Mouse (Mus musculus) intestine, postnatal 0 days (tissue): Measurements from ENCODE around the gene Rpl3l. TPM values are rescaled to one million over a fixed set of nuclear protein-coding genes. Genes with fewer than 3 reads are reported as not detected.

Experiments used
- ATAC-seq: fragments of 200-750 bp; cut with Nextera tagmentation; 2 replicates; pipeline ENCODE4 v1.8.0; 2017; ENCODE audit warnings: mild to moderate bottlenecking, moderate TSS enrichment, moderate library complexity
- H3K27ac ChIP-seq: fragments of 300-500 bp; sonication (generic); 2 replicates; pipeline ENCODE4 v1.5.1; 2014; ENCODE audit warnings: mild to moderate bottlenecking, low read depth, low read length, moderate library complexity
- H3K27me3 ChIP-seq: fragments of 300-500 bp; sonication (generic); replicated peaks from 2 replicates; pipeline ENCODE4 v1.6.1; 2014; ENCODE audit warnings: low read length, mixed read lengths; ENCODE audit not compliant: control insufficient read depth, insufficient read depth
- H3K36me3 ChIP-seq: fragments of 300-500 bp; sonication (generic); 2 replicates; pipeline ENCODE4 v1.6.1; 2014; ENCODE audit warnings: mild to moderate bottlenecking, moderate library complexity; ENCODE audit not compliant: control insufficient read depth, insufficient read depth
- H3K4me1 ChIP-seq: fragments of 300-500 bp; sonication (generic); replicated peaks from 2 replicates; pipeline ENCODE4 v1.6.1; 2014; ENCODE audit warnings: antibody characterized with exemption, low read length, mixed read lengths; ENCODE audit not compliant: control insufficient read depth, insufficient read depth
- H3K4me2 ChIP-seq: fragments of 300-500 bp; sonication (generic); replicated peaks from 2 replicates; pipeline ENCODE4 v1.6.1; 2014; ENCODE audit warnings: low read depth, mild to moderate bottlenecking, moderate library complexity
- H3K4me3 ChIP-seq: fragments of 300-500 bp; sonication (generic); 2 replicates; pipeline ENCODE4 v1.5.1; 2014; ENCODE audit warnings: low read depth, low read length
- H3K9ac ChIP-seq: fragments of 300-500 bp; sonication (generic); 2 replicates; pipeline ENCODE4 v1.6.1; 2014; ENCODE audit warnings: mild to moderate bottlenecking, low read depth, low read length
- H3K9me3 ChIP-seq: fragments of 300-500 bp; sonication (generic); 2 replicates; pipeline ENCODE4 v1.6.1; 2016; ENCODE audit warnings: mixed run types; ENCODE audit not compliant: control insufficient read depth
- CTCF ChIP-seq: sonication (generic); IDR thresholded peaks from 2 replicates; pipeline ENCODE4 v1.5.1; 2016; ENCODE audit warnings: low read depth, mild to moderate bottlenecking, control low read depth, antibody characterized with exemption, moderate library complexity
- WGBS: fragments of 180-500 bp; shearing (Covaris S2); extraction: QIAGEN DNeasy Blood & Tissue Kit; methylation state at CpG from one replicate; pipeline ENCODE4 v1.1.7; 2014; 5-methylcytosine and 5-hydroxymethylcytosine counted together
- polyA plus RNA-seq: library from polyadenylated mRNA; unstranded; fragments of >200 nt; fragmentation: Nextera tagmentation; extraction: Ambion mirVana; gene quantifications from 2 replicates; pipeline ENCODE4 v1.2.1, GENCODE M21; 2015

Rpl3l gene
- polyA plus RNA-seq, 1 experiment from 2014 or later = not detected

- H3K9ac ChIP-seq = peak overlapping the region; percentile 81
- peaks cover 3% of the 10 kb centered on the region; the same call in 1 of the 2 replicates for H3K27me3 ChIP-seq
- peaks cover 11% of the 10 kb centered on the region for H3K36me3 ChIP-seq
- ATAC-seq = no peak
- H3K4me1 ChIP-seq = 0 out of 2 replicates have a peak, but pooled peaks cover 3% of the 10 kb centered on the region
- TF ChIP-seq CTCF = no peak
- under 1% methylated on average over 12 of the region's 12 CpGs for WGBS
- peak overlapping the region; percentile 82; the same call in 1 of the 2 replicates for H3K27ac ChIP-seq
- H3K4me3 ChIP-seq = peak overlapping the region; percentile 82
- H3K4me2 ChIP-seq = peak overlapping the region; percentile 82
- no peaks in the 10 kb centered on the region for H3K9me3 ChIP-seq
These were observed 4.3 kb upstream of the Rpl3l start for GRCm38 (mm10) chr17:24723122-24723880.

- 0 out of 2 replicates have a peak, but pooled peaks cover 3% of the 10 kb centered on the region for H3K4me1 ChIP-seq
- ATAC-seq = peak; percentile 4; the same call in 1 of the 2 replicates
- H3K9ac ChIP-seq = peak overlapping the region; percentile 81
These were observed 3.8 kb upstream of the Rpl3l start for GRCm38 (mm10) chr17:24723881-24724180.

GRCm38 (mm10) chr17:24724184-24724583 is 3.4 kb upstream of the Rpl3l start, which contains the start of gene Ndufb10:
TSS of gene Ndufb10 (minus strand) at chr17:24724478.
- Histone ChIP-seq H3K27ac (peak within 1 kb of the TSS; percentile 82), H3K9ac (peak within 1 kb of the TSS; percentile 81), H3K9me3 (no peaks in the 10 kb centered on the region), H3K27me3 (peaks cover 3% of the 10 kb centered on the region; the same call in 1 of the 2 replicates), H3K4me2 (peak within 1 kb of the TSS; percentile 82), H3K4me1 (0 out of 2 replicates have a peak, but pooled peaks cover 3% of the 10 kb centered on the region), H3K36me3 (peaks cover 11% of the 10 kb centered on the region), H3K4me3 (peak within 1 kb of the TSS; percentile 82)
- WGBS = under 1% methylated on average over 30 of the region's 30 CpGs
- ATAC-seq = peak; percentile 50
- TF ChIP-seq CTCF = peak; percentile 100

More at GRCm38 (mm10) chr17:24723881-24724180, 3.8 kb upstream of the Rpl3l start:
- peak overlapping the region; percentile 82 for H3K4me3 ChIP-seq
- peak overlapping the region; percentile 82 for H3K4me2 ChIP-seq
- under 1% methylated on average over 15 of the region's 15 CpGs for WGBS
- H3K36me3 ChIP-seq = peaks cover 11% of the 10 kb centered on the region
- no peak for TF ChIP-seq CTCF
- peaks cover 3% of the 10 kb centered on the region; the same call in 1 of the 2 replicates for H3K27me3 ChIP-seq
- no peaks in the 10 kb centered on the region for H3K9me3 ChIP-seq
- peak overlapping the region; percentile 82 for H3K27ac ChIP-seq

GRCm38 (mm10) chr17:24725637-24726390 is 1.8 kb upstream of the Rpl3l start:
- ATAC-seq = no peak
- no peak overlapping the region for H3K9ac ChIP-seq
- WGBS = 73% methylated on average over 3 of the region's 3 CpGs
- 0 out of 2 replicates have a peak, but pooled peaks cover 3% of the 10 kb centered on the region for H3K4me1 ChIP-seq
- H3K9me3 ChIP-seq = no peaks in the 10 kb centered on the region
- peaks cover 3% of the 10 kb centered on the region; the same call in 1 of the 2 replicates for H3K27me3 ChIP-seq
- TF ChIP-seq CTCF = peak; percentile 40
- H3K4me3 ChIP-seq = no peak overlapping the region
- H3K4me2 ChIP-seq = no peak overlapping the region
- no peak overlapping the region for H3K27ac ChIP-seq
- H3K36me3 ChIP-seq = peaks cover 11% of the 10 kb centered on the region

GRCm38 (mm10) chr17:24728184-24728583 is 564 bp downstream of the Rpl3l start:
- Histone ChIP-seq H3K27ac (no peak overlapping the region), H3K27me3 (peaks cover 3% of the 10 kb centered on the region; the same call in 1 of the 2 replicates), H3K4me1 (0 out of 2 replicates have a peak, but pooled peaks cover under 1% of the 10 kb centered on the region), H3K4me3 (no peak overlapping the region), H3K9ac (no peak overlapping the region), H3K4me2 (no peak overlapping the region), H3K9me3 (no peaks in the 10 kb centered on the region), H3K36me3 (no peaks in the 10 kb centered on the region)
- no peak for TF ChIP-seq CTCF
- no peak for ATAC-seq
- 65% methylated on average over 17 of the region's 17 CpGs for WGBS

- WGBS = 69% methylated on average over 6 of the region's 6 CpGs
- Histone ChIP-seq H3K36me3 (no peaks in the 10 kb centered on the region), H3K4me2 (no peak overlapping the region), H3K27ac (no peak overlapping the region), H3K4me1 (no peaks in the 10 kb centered on the region), H3K9ac (no peak overlapping the region), H3K9me3 (no peaks in the 10 kb centered on the region), H3K4me3 (no peak overlapping the region), H3K27me3 (peaks cover 3% of the 10 kb centered on the region; the same call in 1 of the 2 replicates)
- TF ChIP-seq CTCF = no peak
- ATAC-seq = no peak
These were observed 1.4 kb downstream of the Rpl3l start for GRCm38 (mm10) chr17:24729067-24729466.
